Mouse (Mus musculus) heart, postnatal 36 days (tissue): ENCODE results near the gene Rab44. TPM values are rescaled to one million over a fixed set of nuclear protein-coding genes. Genes with fewer than 3 reads are reported as not detected.
"Not testable (repeated sequence)": the region's sequence is repeated elsewhere in the genome, so short reads cannot be mapped to it uniquely, and the experiment has no call there.

ENCODE experiments used
- DNase-seq, 2 experiments: peaks; one replicate each; pipeline ENCODE4 v3.0.0; 2021 to 2022
- intact Hi-C: fragments of 180-260 bp; cut with DNase I; formaldehyde crosslinking; loops from one replicate; pipeline ENCODE4 v1.15.1; 2025
- total RNA-seq, 2 experiments: library from RNA; stranded (reverse); gene quantifications; 2 replicates each; pipeline ENCODE4 v1.2.3; 2021

Gene Rab44
- under 1 TPM; 0.43 to 0.50 TPM for total RNA-seq

GRCm38 (mm10) chr17:29113591-29114352, at the start of gene Rab44:
TSS of gene Rab44 (plus strand) at chr17:29114145.
- intact Hi-C loops = no loop called here
- no peak for DNase-seq

- no peak for DNase-seq
- intact Hi-C loops = no loop called here
Measured at GRCm38 (mm10) chr17:29065245-29065940, 48.6 kb upstream of the Rab44 start.

GRCm38 (mm10) chr17:29065971-29066370, 48.0 kb upstream of the Rab44 start:
- intact Hi-C loops = no loop called here
- no peak for DNase-seq

- intact Hi-C loops = not testable (repeated sequence)
Measured at GRCm38 (mm10) chr17:29067416-29067815, 46.5 kb upstream of the Rab44 start.

GRCm38 (mm10) chr17:29067847-29068246, 46.1 kb upstream of the Rab44 start:
- intact Hi-C loops = no loop called here
- no peak for DNase-seq

More at GRCm38 (mm10) chr17:29067416-29067815, 46.5 kb upstream of the Rab44 start:
- not testable (repeated sequence) for DNase-seq

- DNase-seq = no peak
- intact Hi-C loops = no loop called here
Measured at GRCm38 (mm10) chr17:29069063-29069462, 44.9 kb upstream of the Rab44 start.

- no peak for DNase-seq
- intact Hi-C loops = loop anchor here (2.0 kb wide), 1 partner anchor 19 kb away; no protein-coding TSS in a partner anchor
Measured at GRCm38 (mm10) chr17:29071820-29072219, 42.1 kb upstream of the Rab44 start.

- no peak for DNase-seq
- intact Hi-C loops = loop anchor here (2.0 kb wide), 1 partner anchor 20 kb away; no protein-coding TSS in a partner anchor
Measured at GRCm38 (mm10) chr17:29072701-29073307, 41.1 kb upstream of the Rab44 start.

- intact Hi-C loops = loop anchor here (2.0 kb wide), 1 partner anchor 21 kb away; no protein-coding TSS in a partner anchor
- no peak for DNase-seq
Measured at GRCm38 (mm10) chr17:29073313-29073712, 40.6 kb upstream of the Rab44 start.

- intact Hi-C loops = no loop called here
- DNase-seq = no peak
Measured at GRCm38 (mm10) chr17:29074085-29074484, 39.9 kb upstream of the Rab44 start.

- intact Hi-C loops = loop anchor here (2.0 kb wide), 1 partner anchor 15 kb away; no protein-coding TSS in a partner anchor
- DNase-seq = no peak
Measured at GRCm38 (mm10) chr17:29076235-29076634, 37.7 kb upstream of the Rab44 start.

GRCm38 (mm10) chr17:29077786-29078509, 36.0 kb upstream of the Rab44 start:
- peak; percentile 50 to 53 for DNase-seq
- intact Hi-C loops = loop anchor here (2.0 kb wide), 1 partner anchor 17 kb away; no protein-coding TSS in a partner anchor

GRCm38 (mm10) chr17:29078519-29079383, 35.2 kb upstream of the Rab44 start:
- intact Hi-C loops = loop anchor here (1.0 kb wide), 1 partner anchor 16 kb away; no protein-coding TSS in a partner anchor
- peak; percentile 74 to 79 for DNase-seq

- intact Hi-C loops = no loop called here
Measured at GRCm38 (mm10) chr17:29080758-29081617, 33.0 kb upstream of the Rab44 start.

GRCm38 (mm10) chr17:29081618-29082381, 32.1 kb upstream of the Rab44 start:
- DNase-seq = no peak
- intact Hi-C loops = no loop called here

More at GRCm38 (mm10) chr17:29080758-29081617, 33.0 kb upstream of the Rab44 start:
- no peak for DNase-seq

- DNase-seq = no peak
- intact Hi-C loops = no loop called here
Measured at GRCm38 (mm10) chr17:29083586-29083985, 30.4 kb upstream of the Rab44 start.

GRCm38 (mm10) chr17:29084656-29085055, 29.3 kb upstream of the Rab44 start:
- no peak for DNase-seq
- intact Hi-C loops = no loop called here

- DNase-seq = no peak
Measured at GRCm38 (mm10) chr17:29085266-29085665, 28.7 kb upstream of the Rab44 start.

More at GRCm38 (mm10) chr17:29085266-29085665, 28.7 kb upstream of the Rab44 start:
- intact Hi-C loops = no loop called here
